Mouse (Mus musculus) ES-Bruce4 (cell line): ENCODE measurements around the gene Rnf26. TPM values are rescaled to one million over a fixed set of nuclear protein-coding genes. Genes with fewer than 3 reads are reported as not detected.

ENCODE experiments used
- H3K27ac ChIP-seq: 2 replicates; pipeline ENCODE4 v1.5.1; 2012; ENCODE audit warnings: low read length, inconsistent platforms; ENCODE audit not compliant: insufficient read depth
- H3K27me3 ChIP-seq: 2 replicates; pipeline ENCODE4 v1.6.1; 2012; ENCODE audit warnings: mild to moderate bottlenecking, low read length, inconsistent platforms; ENCODE audit not compliant: control insufficient read depth, poor library complexity, insufficient read depth, severe bottlenecking
- H3K36me3 ChIP-seq: 2 replicates; pipeline ENCODE4 v1.6.1; 2012; ENCODE audit warnings: inconsistent platforms, mild to moderate bottlenecking, low read length, moderate library complexity; ENCODE audit not compliant: control insufficient read depth, poor library complexity, insufficient read depth, severe bottlenecking
- H3K4me1 ChIP-seq: one replicate; pipeline ENCODE4 v1.8.1; 2011; ENCODE audit warnings: low read length; ENCODE audit not compliant: control insufficient read depth, insufficient read depth
- H3K4me3 ChIP-seq: 2 replicates; pipeline ENCODE4 v1.5.1; 2011; ENCODE audit warnings: low read depth, mild to moderate bottlenecking, low read length
- H3K9ac ChIP-seq: 2 replicates; pipeline ENCODE4 v1.6.1; 2012; ENCODE audit warnings: low read depth, mild to moderate bottlenecking, inconsistent platforms; ENCODE audit not compliant: poor library complexity, severe bottlenecking
- H3K9me3 ChIP-seq: replicated peaks from 2 replicates; pipeline ENCODE4 v1.6.1; 2012; ENCODE audit warnings: mild to moderate bottlenecking, low read length, inconsistent platforms; ENCODE audit not compliant: control insufficient read depth, poor library complexity, insufficient read depth, severe bottlenecking
- CTCF ChIP-seq: IDR thresholded peaks from one replicate; pipeline ENCODE4 v1.8.1; 2011; ENCODE audit warnings: low read depth, low read length
- EP300 ChIP-seq: IDR thresholded peaks from 2 replicates; pipeline ENCODE4 v1.6.1; 2011; ENCODE audit warnings: low read depth, low read length; ENCODE audit not compliant: insufficient read depth
- POLR2A ChIP-seq: IDR thresholded peaks from one replicate; pipeline ENCODE4 v1.8.1; 2011; ENCODE audit warnings: low read length; ENCODE audit not compliant: insufficient read depth
- polyA plus RNA-seq: library from polyadenylated mRNA; stranded (reverse); fragments of >200 nt; gene quantifications from 2 replicates; pipeline ENCODE4 v1.2.4, GENCODE M21; 2011; ENCODE audit warnings: low read depth; ENCODE audit not compliant: missing spikeins, insufficient read depth, insufficient read length

Rnf26 gene
- polyA plus RNA-seq, 1 experiment: 34.1 TPM

GRCm38 (mm10) chr9:44071914-44072598 lies 41.3 kb downstream of the Rnf26 start:
- no peak for TF ChIP-seq CTCF
- 0 out of 2 replicates have a peak, but pooled peaks have one; percentile 2 for TF ChIP-seq EP300
- TF ChIP-seq POLR2A: no peak
- H3K27me3 ChIP-seq: no peaks in the 10 kb centered on the region
- H3K4me3 ChIP-seq: no peak overlapping the region
- H3K36me3 ChIP-seq: no peaks in the 10 kb centered on the region
- H3K27ac ChIP-seq: no peak overlapping the region
- peaks cover 2% of the 10 kb centered on the region for H3K4me1 ChIP-seq
- no peaks in the 10 kb centered on the region for H3K9me3 ChIP-seq
- no peak overlapping the region for H3K9ac ChIP-seq

- H3K4me1 ChIP-seq: peaks cover 2% of the 10 kb centered on the region
- no peak overlapping the region for H3K27ac ChIP-seq
- no peaks in the 10 kb centered on the region for H3K36me3 ChIP-seq
- TF ChIP-seq POLR2A: no peak
- TF ChIP-seq EP300: no peak
- no peak for TF ChIP-seq CTCF
- no peak overlapping the region for H3K9ac ChIP-seq
- no peaks in the 10 kb centered on the region for H3K27me3 ChIP-seq
- no peak overlapping the region for H3K4me3 ChIP-seq
- no peaks in the 10 kb centered on the region for H3K9me3 ChIP-seq
Observed at GRCm38 (mm10) chr9:44070844-44071231, 42.5 kb downstream of the Rnf26 start.

- H3K27ac ChIP-seq: no peak overlapping the region
- H3K9ac ChIP-seq: no peak overlapping the region
- peaks cover 2% of the 10 kb centered on the region for H3K4me1 ChIP-seq
Observed at GRCm38 (mm10) chr9:44070113-44070843, 43.0 kb downstream of the Rnf26 start.

GRCm38 (mm10) chr9:44069252-44069651 lies 44.1 kb downstream of the Rnf26 start:
- Histone ChIP-seq H3K4me1 (peaks cover 2% of the 10 kb centered on the region), H3K9me3 (no peaks in the 10 kb centered on the region), H3K9ac (no peak overlapping the region), H3K4me3 (no peak overlapping the region), H3K27me3 (no peaks in the 10 kb centered on the region), H3K36me3 (no peaks in the 10 kb centered on the region), H3K27ac (no peak overlapping the region)
- TF ChIP-seq POLR2A (no peak), CTCF (no peak), EP300 (no peak)

More at GRCm38 (mm10) chr9:44070113-44070843, 43.0 kb downstream of the Rnf26 start:
- no peaks in the 10 kb centered on the region for H3K9me3 ChIP-seq
- no peak overlapping the region for H3K4me3 ChIP-seq
- H3K27me3 ChIP-seq: no peaks in the 10 kb centered on the region
- H3K36me3 ChIP-seq: no peaks in the 10 kb centered on the region
- no peak for TF ChIP-seq CTCF
- TF ChIP-seq POLR2A: no peak
- TF ChIP-seq EP300: no peak

GRCm38 (mm10) chr9:44067960-44068330 lies 45.4 kb downstream of the Rnf26 start:
- Histone ChIP-seq H3K27ac (no peak overlapping the region), H3K27me3 (no peaks in the 10 kb centered on the region), H3K4me1 (peaks cover 2% of the 10 kb centered on the region), H3K36me3 (no peaks in the 10 kb centered on the region), H3K9ac (no peak overlapping the region), H3K4me3 (no peak overlapping the region), H3K9me3 (no peaks in the 10 kb centered on the region)
- TF ChIP-seq EP300 (no peak), POLR2A (no peak), CTCF (no peak)

- Histone ChIP-seq H3K27me3 (no peaks in the 10 kb centered on the region), H3K9me3 (no peaks in the 10 kb centered on the region), H3K27ac (no peak overlapping the region), H3K4me1 (peaks cover 2% of the 10 kb centered on the region), H3K9ac (peak overlapping the region; percentile 75), H3K4me3 (peak overlapping the region; percentile 80), H3K36me3 (no peaks in the 10 kb centered on the region)
- no peak for TF ChIP-seq EP300
- no peak for TF ChIP-seq POLR2A
- no peak for TF ChIP-seq CTCF
Observed at GRCm38 (mm10) chr9:44067241-44067959, 45.9 kb downstream of the Rnf26 start.
